Comparison of ENCODE assay signal across 8 mouse cellular contexts in the genomic region with DNA sequence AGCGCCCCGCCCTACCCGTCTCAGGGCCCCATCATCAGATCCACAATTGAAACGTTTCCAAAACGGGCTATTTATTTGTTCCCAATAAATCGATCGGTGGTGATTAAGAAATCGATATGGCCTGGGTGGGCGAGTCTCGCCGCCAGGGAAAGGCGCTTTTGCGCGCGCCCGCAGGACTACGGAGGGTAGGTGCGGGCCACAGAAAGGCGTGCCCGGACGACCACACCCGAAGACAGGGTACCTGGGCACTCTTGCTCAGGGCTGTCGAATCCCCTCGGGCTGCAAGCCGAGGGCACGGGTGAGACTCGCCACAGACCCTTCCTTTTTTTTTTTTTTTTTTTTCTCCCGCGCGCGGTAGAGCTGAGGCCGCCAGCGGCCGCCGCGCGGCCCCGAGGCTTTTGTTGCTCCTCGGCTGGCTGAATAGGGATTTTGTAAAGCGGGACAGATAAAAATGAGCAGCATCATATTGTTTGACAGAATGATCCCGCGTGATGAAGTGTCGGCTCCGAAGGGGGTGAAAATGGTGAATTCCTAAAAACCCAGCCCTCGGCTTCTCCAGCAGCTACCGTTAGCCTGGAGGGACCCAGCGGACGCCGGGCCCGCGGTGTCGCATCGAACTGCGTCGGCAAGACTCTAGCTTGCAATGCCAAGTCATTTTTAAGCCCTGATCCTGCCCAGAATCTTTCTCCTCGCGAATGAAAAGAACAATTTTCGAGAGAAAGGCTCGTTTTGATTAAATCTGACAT. TPM values are rescaled to one million over a fixed set of nuclear protein-coding genes. Genes with fewer than 3 reads are reported as not detected.
DNase-seq lines count a peak whose midpoint lies in the region; ATAC-seq and TF ChIP-seq lines count a peak whose summit lies in the region.

No protein-coding gene starts in this region.

- DNase-seq in cerebellum, adult 11 months: peak; percentile 8
- peak; percentile 39 for DNase-seq in testis, postnatal 10 days (ENCODE audit: low spot score)
- no peak for DNase-seq in testis, postnatal 14 days (ENCODE audit: low spot score)
- no peak for DNase-seq in left cerebral cortex, postnatal 10 days (ENCODE audit: extremely low spot score in 1 of 2, low spot score in 2 of 2)
- DNase-seq in ovary, postnatal 10 days (ENCODE audit: low spot score): no peak

- intact Hi-C loops in left cerebral cortex, postnatal 10 days (cut with DNase I): no loop called here

- H3K27ac ChIP-seq in intestine, postnatal 0 days (ENCODE audit: low read depth, low read length): no peak overlapping the region
- H3K27ac ChIP-seq in stomach, embryonic 16.5 days (ENCODE audit: low read length): no peak overlapping the region

- H3K4me1 ChIP-seq in intestine, postnatal 0 days (replicated peaks; ENCODE audit: control insufficient read depth, insufficient read depth, low read length): peaks cover 2% of the 10 kb centered on the region; the same call in 1 of the 2 replicates
- H3K4me1 ChIP-seq in stomach, embryonic 16.5 days (ENCODE audit: control insufficient read depth, insufficient read depth, low read length): peaks cover 10% of the 10 kb centered on the region; the same call in 1 of the 2 replicates

- peaks cover 89% of the 10 kb centered on the region for H3K27me3 ChIP-seq in intestine, postnatal 0 days (replicated peaks; ENCODE audit: control insufficient read depth, insufficient read depth, low read length)
- peaks cover 82% of the 10 kb centered on the region for H3K27me3 ChIP-seq in stomach, embryonic 16.5 days (ENCODE audit: control insufficient read depth, insufficient read depth, low read length)

- H3K9me3 ChIP-seq in intestine, postnatal 0 days (ENCODE audit: control insufficient read depth): no peaks in the 10 kb centered on the region
- H3K9me3 ChIP-seq in stomach, embryonic 16.5 days (replicated peaks; ENCODE audit: control insufficient read depth, low read length): no peaks in the 10 kb centered on the region

- 2% methylated on average over 59 of the region's 59 CpGs for WGBS in intestine, postnatal 0 days
- 2% methylated on average over 59 of the region's 59 CpGs for WGBS in stomach, embryonic 16.5 days

- no peak for ATAC-seq in cerebellum, adult (ENCODE audit: insufficient number of reproducible peaks, low FRiP score, low TSS enrichment)
- ATAC-seq in intestine, postnatal 0 days: no peak
- ATAC-seq in stomach, embryonic 16.5 days (ENCODE audit: insufficient read depth, low FRiP score): peak; percentile 44; the same call in 1 of the 2 replicates

- no peak for TF ChIP-seq CTCF in intestine, postnatal 0 days (IDR thresholded peaks at IDR 0.05; ENCODE audit: low read depth)

- H3K36me3 ChIP-seq in intestine, postnatal 0 days (ENCODE audit: control insufficient read depth, insufficient read depth): no peaks in the 10 kb centered on the region
- H3K36me3 ChIP-seq in stomach, embryonic 16.5 days (ENCODE audit: control insufficient read depth, insufficient read depth, low read length): no peaks in the 10 kb centered on the region

- H3K4me2 ChIP-seq in intestine, postnatal 0 days (replicated peaks; ENCODE audit: low read depth): peak overlapping the region; percentile 48
- H3K4me2 ChIP-seq in stomach, embryonic 16.5 days (ENCODE audit: low read depth, low read length): peak overlapping the region; percentile 30

- H3K4me3 ChIP-seq in intestine, postnatal 0 days (ENCODE audit: low read depth, low read length): peak overlapping the region; percentile 30
- peak overlapping the region; percentile 19 for H3K4me3 ChIP-seq in stomach, embryonic 16.5 days (replicated peaks; ENCODE audit: low read length)

- no peak overlapping the region for H3K9ac ChIP-seq in intestine, postnatal 0 days (ENCODE audit: low read depth, low read length)
- no peak overlapping the region for H3K9ac ChIP-seq in stomach, embryonic 16.5 days (ENCODE audit: low read length)

RNA-seq across cellular contexts. Expression of gene Foxd3, which starts 5.0 kb away (rescaled TPM):
- polyA plus RNA-seq in intestine, postnatal 0 days (2015; fragmentation: Nextera tagmentation; extraction: Ambion mirVana): 0.34 and 0.42 TPM in 2 replicates
- polyA plus RNA-seq in stomach, embryonic 16.5 days (2015; fragmentation: Nextera tagmentation; extraction: Ambion mirVana): 0.54 and 0.98 TPM in 2 replicates
- total RNA-seq in left cerebral cortex, postnatal 10 days (2021): not detected

Comparison
In these comparisons a context has a peak if more than half of its experiments do, and no peak if none do; other contexts are left out.
1. DNase-seq: peak in cerebellum, adult 11 months (single experiment) and testis, postnatal 10 days (single experiment); none in testis, postnatal 14 days (single experiment), left cerebral cortex, postnatal 10 days (0 of 2) and ovary, postnatal 10 days (single experiment).